Mouse (Mus musculus): ENCODE measurements around the gene Rpap1. TPM values are rescaled to one million over a fixed set of nuclear protein-coding genes. Genes with fewer than 3 reads are reported as not detected.

Gene Rpap1
- polyA plus RNA-seq, 1 experiment from 2014 or later = 16.5 TPM

DNA sequence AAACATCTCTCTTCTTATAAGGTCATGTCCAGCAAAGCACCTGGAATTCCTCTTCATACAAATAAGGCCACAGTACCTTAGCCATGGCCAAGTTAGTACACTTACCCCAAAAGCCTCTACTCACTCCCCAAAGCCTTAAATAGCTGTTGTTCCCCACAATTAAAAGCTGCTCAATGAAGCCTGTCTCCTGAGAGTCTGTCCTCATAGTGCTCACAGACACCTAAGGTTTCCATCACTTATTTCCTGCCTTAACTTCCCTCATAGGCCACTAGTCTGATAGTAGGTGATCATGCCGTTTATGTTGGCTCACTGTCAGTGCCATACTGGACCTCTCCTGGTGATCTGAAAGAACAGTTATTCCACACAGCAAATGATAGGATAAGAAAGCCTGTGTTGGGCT, 25.1 kb downstream of the Rpap1 start:
- H3K4me2 ChIP-seq (ENCODE audit: low read length) = no peak overlapping the region

DNA sequence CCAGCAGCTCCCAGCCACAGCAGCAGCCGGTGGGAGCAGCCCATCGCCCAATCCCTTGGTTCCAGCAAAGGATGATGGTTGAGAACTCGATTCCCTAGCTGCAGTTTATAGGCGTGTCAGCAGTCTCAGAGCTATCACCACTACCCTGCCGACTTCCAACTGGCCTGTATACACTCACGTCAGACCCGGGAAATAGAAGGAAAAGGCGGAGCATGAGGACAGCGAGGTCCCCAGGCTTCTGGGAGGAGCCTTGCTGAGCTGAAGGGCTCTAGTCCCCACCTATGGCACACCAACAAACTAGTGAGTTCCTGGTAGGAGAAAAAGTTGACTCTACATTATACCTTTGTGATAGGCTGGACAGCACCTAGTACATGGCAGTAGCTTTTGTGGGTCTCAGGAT, 27.1 kb downstream of the Rpap1 start, which contains the start of gene Ltk:
Gene Ltk (minus strand): TSS at position 181 of the 400 bp plus-strand sequence.
- H3K9ac ChIP-seq (ENCODE audit: low read depth, low read length) = no peak within 1 kb of the TSS
- no peak within 1 kb of the TSS for H3K4me3 ChIP-seq (ENCODE audit: low read length)
- WGBS = 13% methylated on average over 9 of the region's 9 CpGs
- peaks cover 8% of the 10 kb centered on the region for H3K36me3 ChIP-seq (ENCODE audit: control insufficient read depth, insufficient read depth, low read length)
- ATAC-seq = no peak
- no peak within 1 kb of the TSS for H3K27ac ChIP-seq (ENCODE audit: low read depth, low read length)
- H3K9me3 ChIP-seq (ENCODE audit: control insufficient read depth, low read length) = no peaks in the 10 kb centered on the region
- peaks cover 13% of the 10 kb centered on the region for H3K4me1 ChIP-seq (ENCODE audit: control insufficient read depth, insufficient read depth, low read depth, low read length)
- peaks cover 42% of the 10 kb centered on the region for H3K27me3 ChIP-seq (replicated peaks; ENCODE audit: control insufficient read depth, insufficient read depth, low read length)
- H3K4me2 ChIP-seq (ENCODE audit: low read length) = no peak within 1 kb of the TSS

More for the DNA sequence above, 25.1 kb downstream of the Rpap1 start:
- Histone ChIP-seq H3K27ac (ENCODE audit: low read depth, low read length) (no peak overlapping the region), H3K4me3 (ENCODE audit: low read length) (no peak overlapping the region), H3K4me1 (ENCODE audit: control insufficient read depth, insufficient read depth, low read depth, low read length) (peaks cover 13% of the 10 kb centered on the region), H3K27me3 (replicated peaks; ENCODE audit: control insufficient read depth, insufficient read depth, low read length) (peaks cover 31% of the 10 kb centered on the region), H3K9me3 (ENCODE audit: control insufficient read depth, low read length) (no peaks in the 10 kb centered on the region), H3K9ac (ENCODE audit: low read depth, low read length) (no peak overlapping the region), H3K36me3 (ENCODE audit: control insufficient read depth, insufficient read depth, low read length) (peaks cover 9% of the 10 kb centered on the region)
- WGBS = 74% methylated on average over 1 of the region's 1 CpGs
- ATAC-seq = no peak

DNA sequence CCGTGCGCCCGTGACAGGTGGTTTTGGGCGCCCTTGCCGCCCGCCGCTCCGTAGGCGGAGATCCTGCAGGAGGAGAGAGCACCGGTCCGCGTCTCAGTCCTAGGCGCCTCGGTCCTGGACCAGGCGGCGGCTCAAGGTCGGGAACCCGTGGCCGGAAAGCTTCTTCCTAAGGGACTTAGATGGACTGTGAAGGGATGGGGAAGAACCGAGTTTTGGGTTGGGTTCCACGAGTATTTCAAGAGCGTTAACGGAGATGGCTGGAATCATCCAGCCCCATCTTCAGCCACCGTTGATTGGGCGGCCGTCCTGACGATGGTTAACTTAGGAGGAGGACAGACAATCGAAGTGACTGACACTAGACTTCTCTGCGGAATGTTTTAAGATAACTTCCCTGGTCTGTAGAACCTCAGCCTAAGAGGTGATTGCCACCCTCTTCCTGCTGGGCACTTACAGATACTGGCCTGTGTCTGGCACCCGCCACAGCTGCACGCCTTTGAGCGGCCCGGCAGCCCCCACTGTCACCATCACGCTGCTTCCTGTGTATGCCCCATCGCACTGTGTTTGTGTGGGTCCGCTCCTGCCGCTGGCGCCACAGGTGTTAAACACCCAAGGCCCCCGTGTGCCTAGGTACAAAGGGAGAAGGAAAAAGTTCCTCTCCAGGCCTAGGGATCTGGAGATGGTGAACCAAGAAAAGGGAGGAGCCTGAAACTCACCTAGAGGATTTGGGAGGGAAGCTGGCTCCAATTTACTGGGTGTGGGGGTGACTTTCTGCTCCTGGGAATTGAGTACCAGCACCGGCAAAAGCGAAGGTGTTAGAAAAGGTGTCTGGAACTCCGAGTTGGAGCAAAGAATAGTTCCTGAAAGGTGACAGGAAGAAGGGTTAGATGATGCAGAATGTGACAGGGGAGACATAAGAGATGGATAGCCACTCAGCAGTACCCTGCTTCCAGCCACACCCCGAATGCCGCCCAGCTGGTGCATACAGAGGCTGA, 28.2 kb downstream of the Rpap1 start:
- peaks cover 4% of the 10 kb centered on the region for H3K36me3 ChIP-seq (ENCODE audit: control insufficient read depth, insufficient read depth, low read length)
- 6% methylated on average over 44 of the region's 44 CpGs for WGBS
- no peak overlapping the region for H3K27ac ChIP-seq (ENCODE audit: low read depth, low read length)
- H3K9me3 ChIP-seq (ENCODE audit: control insufficient read depth, low read length) = no peaks in the 10 kb centered on the region
- peaks cover 13% of the 10 kb centered on the region for H3K4me1 ChIP-seq (ENCODE audit: control insufficient read depth, insufficient read depth, low read depth, low read length)
- H3K27me3 ChIP-seq (replicated peaks; ENCODE audit: control insufficient read depth, insufficient read depth, low read length) = peaks cover 42% of the 10 kb centered on the region
- H3K9ac ChIP-seq (ENCODE audit: low read depth, low read length) = peak overlapping the region; percentile 70
- peak overlapping the region; percentile 75 for H3K4me3 ChIP-seq (ENCODE audit: low read length)
- ATAC-seq = 0 out of 2 replicates have a peak, but pooled peaks have one; percentile 14
- peak overlapping the region; percentile 99 for H3K4me2 ChIP-seq (ENCODE audit: low read length)

DNA sequence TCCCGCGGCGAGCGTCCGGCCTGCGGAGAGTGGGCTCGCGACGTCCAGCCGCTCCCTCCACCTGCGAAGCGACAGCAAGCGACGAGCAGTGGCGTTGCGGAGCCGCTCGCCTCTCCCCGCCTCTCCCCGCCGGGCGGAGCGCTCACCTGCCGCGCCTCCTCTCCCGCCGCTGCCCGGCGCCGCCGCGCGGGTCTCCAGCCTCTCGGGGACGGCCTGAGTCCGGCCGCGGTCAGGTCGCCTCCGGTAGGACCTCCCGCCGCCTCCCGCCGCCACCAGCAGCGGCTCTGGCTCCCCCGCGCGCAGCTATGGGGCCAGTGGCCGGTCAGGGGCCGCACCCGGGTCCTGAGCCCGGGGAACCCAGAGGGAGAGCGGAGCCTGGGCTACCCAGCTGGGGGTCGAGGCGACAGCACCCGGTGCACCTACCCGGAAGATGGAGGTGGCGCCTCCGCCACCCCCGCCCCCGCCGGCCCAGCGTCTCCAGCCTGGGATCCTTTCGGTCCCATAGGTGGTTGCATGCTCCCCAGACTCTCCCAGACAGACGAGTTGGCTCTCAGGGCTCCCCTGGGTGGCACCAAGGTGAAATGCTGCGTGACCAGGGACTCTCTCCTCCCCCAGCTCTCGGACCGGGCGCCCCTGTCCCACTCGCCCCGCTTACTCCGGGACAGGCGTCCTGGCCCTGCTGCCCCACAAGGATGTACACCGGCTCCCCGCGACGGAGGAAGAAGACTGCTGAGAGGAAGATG, 29.1 kb downstream of the Rpap1 start:
- H3K27ac ChIP-seq (ENCODE audit: low read depth, low read length) = no peak overlapping the region
- H3K9ac ChIP-seq (ENCODE audit: low read depth, low read length) = peak overlapping the region; percentile 70
- peak overlapping the region; percentile 99 for H3K4me2 ChIP-seq (ENCODE audit: low read length)
- peaks cover 13% of the 10 kb centered on the region for H3K4me1 ChIP-seq (ENCODE audit: control insufficient read depth, insufficient read depth, low read depth, low read length)
- no peaks in the 10 kb centered on the region for H3K36me3 ChIP-seq (ENCODE audit: control insufficient read depth, insufficient read depth, low read length)
- peak; percentile 31; the same call in 1 of the 2 replicates for ATAC-seq
- peak overlapping the region; percentile 75 for H3K4me3 ChIP-seq (ENCODE audit: low read length)
- under 1% methylated on average over 40 of the region's 77 CpGs for WGBS
- H3K9me3 ChIP-seq (ENCODE audit: control insufficient read depth, low read length) = no peaks in the 10 kb centered on the region
- peaks cover 42% of the 10 kb centered on the region for H3K27me3 ChIP-seq (replicated peaks; ENCODE audit: control insufficient read depth, insufficient read depth, low read length)

DNA sequence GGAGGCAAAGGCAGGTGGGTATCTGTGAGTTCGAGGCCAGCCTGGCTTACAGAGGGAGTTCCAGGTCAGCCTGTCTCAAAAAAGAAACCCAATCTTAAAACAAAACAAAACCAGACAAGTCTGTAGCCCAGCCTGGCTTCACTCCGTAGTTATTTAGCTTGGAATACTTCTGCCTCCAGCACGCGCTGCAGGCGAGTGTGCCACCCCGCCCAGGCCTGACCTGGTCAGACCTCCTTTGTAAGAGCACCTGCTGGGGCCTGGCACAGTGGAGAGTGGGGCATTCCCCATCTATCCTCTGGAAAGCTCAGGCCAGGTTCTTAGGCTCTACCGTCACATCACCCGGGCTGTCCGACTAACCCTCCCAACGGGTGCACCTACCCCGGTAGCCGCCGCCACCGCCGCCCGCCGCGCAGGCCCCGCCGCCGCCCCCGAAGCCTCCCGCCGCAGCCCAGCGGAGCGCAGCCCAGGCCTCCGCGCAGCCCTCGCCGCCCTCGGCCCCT, 29.7 kb downstream of the Rpap1 start:
- Histone ChIP-seq H3K4me2 (ENCODE audit: low read length) (peak overlapping the region; percentile 99), H3K9ac (ENCODE audit: low read depth, low read length) (peak overlapping the region; percentile 70), H3K36me3 (ENCODE audit: control insufficient read depth, insufficient read depth, low read length) (no peaks in the 10 kb centered on the region), H3K9me3 (ENCODE audit: control insufficient read depth, low read length) (no peaks in the 10 kb centered on the region), H3K4me1 (ENCODE audit: control insufficient read depth, insufficient read depth, low read depth, low read length) (peaks cover 13% of the 10 kb centered on the region), H3K4me3 (ENCODE audit: low read length) (peak overlapping the region; percentile 75), H3K27ac (ENCODE audit: low read depth, low read length) (no peak overlapping the region), H3K27me3 (replicated peaks; ENCODE audit: control insufficient read depth, insufficient read depth, low read length) (peaks cover 42% of the 10 kb centered on the region)
- peak; percentile 67 for ATAC-seq
- WGBS = 3% methylated on average over 29 of the region's 31 CpGs

DNA sequence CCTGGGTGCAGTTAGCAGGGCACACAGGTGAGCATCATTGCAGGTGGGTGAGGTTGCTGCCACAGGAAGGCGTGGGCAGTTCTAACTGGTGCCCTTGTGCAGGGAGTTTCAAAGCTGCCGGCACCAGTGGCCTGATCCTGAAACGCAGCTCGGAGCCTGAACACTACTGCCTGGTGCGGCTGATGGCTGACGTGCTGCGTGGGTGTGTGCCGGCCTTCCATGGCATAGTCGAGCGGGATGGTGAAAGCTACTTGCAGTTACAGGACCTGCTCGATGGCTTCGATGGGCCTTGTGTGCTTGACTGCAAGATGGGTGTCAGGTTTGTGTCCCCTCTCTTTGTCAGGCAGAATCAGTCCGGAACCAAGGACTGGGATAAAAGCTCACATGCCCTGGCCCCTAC, 38.1 kb downstream of the Rpap1 start:
- H3K27me3 ChIP-seq (replicated peaks; ENCODE audit: control insufficient read depth, insufficient read depth, low read length) = peaks cover 26% of the 10 kb centered on the region
- H3K27ac ChIP-seq (ENCODE audit: low read depth, low read length) = no peak overlapping the region
- 67% methylated on average over 13 of the region's 13 CpGs for WGBS

DNA sequence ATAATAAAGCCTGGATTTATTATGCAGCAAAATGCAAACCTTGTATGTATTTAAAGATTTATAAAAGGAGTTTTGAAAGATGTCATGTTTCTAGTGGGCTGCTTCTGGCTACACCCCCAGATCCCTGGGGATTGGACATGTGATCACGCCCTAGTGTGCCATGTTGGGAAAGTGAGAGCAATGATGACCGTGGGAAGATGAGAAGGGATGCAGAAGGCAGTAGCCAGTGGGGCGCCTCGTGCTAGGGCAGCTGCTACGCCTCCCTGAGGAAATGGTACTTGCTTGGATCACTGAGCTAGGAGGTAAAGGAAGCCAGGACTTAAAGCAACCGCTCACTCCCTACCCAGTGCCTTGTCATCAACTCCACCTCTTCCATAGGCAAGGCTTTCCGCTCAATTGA, 39.8 kb downstream of the Rpap1 start:
- no peak overlapping the region for H3K9ac ChIP-seq (ENCODE audit: low read depth, low read length)
- no peaks in the 10 kb centered on the region for H3K9me3 ChIP-seq (ENCODE audit: control insufficient read depth, low read length)
- no peak overlapping the region for H3K4me2 ChIP-seq (ENCODE audit: low read length)
- H3K36me3 ChIP-seq (ENCODE audit: control insufficient read depth, insufficient read depth, low read length) = no peaks in the 10 kb centered on the region
- no peak overlapping the region for H3K27ac ChIP-seq (ENCODE audit: low read depth, low read length)
- H3K4me1 ChIP-seq (ENCODE audit: control insufficient read depth, insufficient read depth, low read depth, low read length) = peaks cover 13% of the 10 kb centered on the region
- H3K4me3 ChIP-seq (ENCODE audit: low read length) = no peak overlapping the region
- H3K27me3 ChIP-seq (replicated peaks; ENCODE audit: control insufficient read depth, insufficient read depth, low read length) = peaks cover 42% of the 10 kb centered on the region
- 74% methylated on average over 7 of the region's 7 CpGs for WGBS
- ATAC-seq = no peak

More for the DNA sequence above, 38.1 kb downstream of the Rpap1 start:
- Histone ChIP-seq H3K4me3 (ENCODE audit: low read length) (no peak overlapping the region), H3K4me2 (ENCODE audit: low read length) (no peak overlapping the region), H3K9ac (ENCODE audit: low read depth, low read length) (no peak overlapping the region), H3K9me3 (ENCODE audit: control insufficient read depth, low read length) (no peaks in the 10 kb centered on the region), H3K4me1 (ENCODE audit: control insufficient read depth, insufficient read depth, low read depth, low read length) (peaks cover under 1% of the 10 kb centered on the region), H3K36me3 (ENCODE audit: control insufficient read depth, insufficient read depth, low read length) (no peaks in the 10 kb centered on the region)
- no peak for ATAC-seq

DNA sequence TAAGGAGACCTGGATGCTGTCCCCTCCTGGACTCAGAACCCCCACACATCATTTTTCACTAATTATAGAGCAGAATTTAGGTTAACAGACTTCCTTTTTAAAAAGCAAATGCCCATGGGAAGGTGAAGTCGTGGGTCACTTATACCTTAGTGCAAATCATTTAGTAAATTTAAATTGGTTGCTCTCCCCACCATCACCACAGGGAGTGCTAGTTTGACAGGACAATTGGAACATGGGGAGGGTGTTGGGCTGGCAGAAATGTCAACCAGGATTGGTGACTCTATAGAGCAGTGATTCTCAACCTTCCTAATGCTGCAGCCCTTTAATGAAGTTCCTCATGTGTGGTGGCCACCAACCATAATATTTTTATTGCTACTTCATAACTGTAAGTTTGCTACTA, 42.1 kb downstream of the Rpap1 start:
- Histone ChIP-seq H3K4me1 (ENCODE audit: control insufficient read depth, insufficient read depth, low read depth, low read length) (peaks cover 25% of the 10 kb centered on the region), H3K27ac (ENCODE audit: low read depth, low read length) (no peak overlapping the region), H3K9ac (ENCODE audit: low read depth, low read length) (no peak overlapping the region), H3K36me3 (ENCODE audit: control insufficient read depth, insufficient read depth, low read length) (no peaks in the 10 kb centered on the region), H3K9me3 (ENCODE audit: control insufficient read depth, low read length) (no peaks in the 10 kb centered on the region), H3K4me3 (ENCODE audit: low read length) (no peak overlapping the region), H3K4me2 (ENCODE audit: low read length) (no peak overlapping the region), H3K27me3 (replicated peaks; ENCODE audit: control insufficient read depth, insufficient read depth, low read length) (peaks cover 48% of the 10 kb centered on the region)
- ATAC-seq = no peak
- WGBS = 0% methylated on average over 1 of the region's 1 CpGs

All from hindbrain, embryonic 16.5 days (tissue).